Mouse (Mus musculus) bone marrow macrophage, adult 2 months (primary cell): ENCODE data around the gene Ptprf.

Experiments used
- CTCF ChIP-seq: IDR thresholded peaks from 2 replicates; pipeline ENCODE4 v1.5.1; 2012; ENCODE audit warnings: low read depth, mild to moderate bottlenecking, low read length, moderate library complexity
- POLR2A ChIP-seq: IDR thresholded peaks from 2 replicates; pipeline ENCODE4 v1.6.1; 2012; ENCODE audit warnings: mild to moderate bottlenecking, low read depth, low read length, borderline replicate concordance

- TF ChIP-seq POLR2A, result no peak
- TF ChIP-seq CTCF, result no peak
These were observed 31.3 kb downstream of the Ptprf start for GRCm38 (mm10) chr4:118259782-118260463.
